Mouse (Mus musculus): ENCODE data around the gene Pecam1. TPM values are rescaled to one million over a fixed set of nuclear protein-coding genes. Genes with fewer than 3 reads are reported as not detected.
"Not testable (repeated sequence)": the region's sequence is repeated elsewhere in the genome, so short reads cannot be mapped to it uniquely, and the experiment has no call there.

Gene Pecam1
- polyA plus RNA-seq, 1 experiment from 2014 or later, result 46.8 TPM

DNA sequence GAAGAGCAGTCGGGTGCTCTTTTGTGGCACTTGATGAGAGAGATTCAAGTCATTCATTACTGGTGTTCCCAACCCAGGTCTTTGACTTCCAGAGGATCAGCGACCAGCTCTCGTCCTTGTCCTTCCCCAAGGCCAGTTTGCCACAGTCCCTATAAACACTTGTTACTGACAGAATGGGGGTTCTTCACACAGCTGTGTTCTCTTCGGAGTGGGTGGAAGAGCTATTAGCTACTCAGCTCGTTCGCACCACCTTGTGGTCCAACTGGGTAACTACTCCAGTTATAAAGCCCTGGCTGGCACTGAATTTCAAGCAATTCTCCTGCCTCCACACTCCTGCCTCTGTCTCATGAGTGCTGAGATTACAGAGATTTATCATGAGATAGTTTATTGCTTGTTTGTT lies 122.7 kb downstream of the Pecam1 start:
- no peaks in the 10 kb centered on the region for H3K4me1 ChIP-seq (ENCODE audit: control insufficient read depth, insufficient read depth, low read length)
- peak; percentile 82 for ATAC-seq (ENCODE audit: low FRiP score, low TSS enrichment)
- H3K27me3 ChIP-seq (ENCODE audit: control insufficient read depth, insufficient read depth, low read length), result no peaks in the 10 kb centered on the region
- no peak overlapping the region for H3K4me2 ChIP-seq (replicated peaks; ENCODE audit: low read depth, low read length)
- no peak overlapping the region for H3K9ac ChIP-seq (ENCODE audit: low read depth, low read length)
- H3K9me3 ChIP-seq (ENCODE audit: control insufficient read depth, low read length), result no peaks in the 10 kb centered on the region
- 22% methylated on average over 6 of the region's 6 CpGs for WGBS
- no peak overlapping the region for H3K4me3 ChIP-seq (ENCODE audit: low read length)
- H3K36me3 ChIP-seq (ENCODE audit: control insufficient read depth, insufficient read depth, low read length), result no peaks in the 10 kb centered on the region
- no peak overlapping the region for H3K27ac ChIP-seq (ENCODE audit: low read depth, low read length)

DNA sequence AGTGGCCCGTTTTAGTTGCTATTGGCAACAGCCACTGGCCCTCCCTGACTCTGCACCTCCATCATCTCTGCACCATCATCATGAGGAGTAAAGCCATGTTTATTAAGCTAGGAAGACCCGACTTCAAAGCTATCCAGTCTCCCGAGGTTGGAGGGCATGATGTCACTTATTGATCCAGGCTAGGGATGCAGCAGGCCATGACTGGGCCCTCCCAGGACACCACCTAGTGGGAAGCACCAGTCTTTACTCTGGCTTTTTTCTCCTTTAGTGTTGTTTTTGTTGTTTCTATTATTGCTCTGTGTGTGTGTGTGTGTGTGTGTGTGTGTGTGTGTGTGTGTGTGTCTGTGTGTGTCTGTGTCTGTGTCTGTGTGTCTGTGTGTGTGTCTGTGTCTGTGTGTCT lies 124.9 kb downstream of the Pecam1 start:
- H3K27ac ChIP-seq (ENCODE audit: low read depth, low read length), result no peak overlapping the region
- H3K4me3 ChIP-seq (ENCODE audit: low read length), result no peak overlapping the region
- H3K9me3 ChIP-seq (ENCODE audit: control insufficient read depth, low read length), result no peaks in the 10 kb centered on the region
- H3K4me2 ChIP-seq (replicated peaks; ENCODE audit: low read depth, low read length), result no peak overlapping the region
- ATAC-seq (ENCODE audit: low FRiP score, low TSS enrichment), result no peak
- no peaks in the 10 kb centered on the region for H3K27me3 ChIP-seq (ENCODE audit: control insufficient read depth, insufficient read depth, low read length)
- H3K36me3 ChIP-seq (ENCODE audit: control insufficient read depth, insufficient read depth, low read length), result no peaks in the 10 kb centered on the region
- no peaks in the 10 kb centered on the region for H3K4me1 ChIP-seq (ENCODE audit: control insufficient read depth, insufficient read depth, low read length)
- WGBS, result 35% methylated on average over 3 of the region's 3 CpGs
- no peak overlapping the region for H3K9ac ChIP-seq (ENCODE audit: low read depth, low read length)

DNA sequence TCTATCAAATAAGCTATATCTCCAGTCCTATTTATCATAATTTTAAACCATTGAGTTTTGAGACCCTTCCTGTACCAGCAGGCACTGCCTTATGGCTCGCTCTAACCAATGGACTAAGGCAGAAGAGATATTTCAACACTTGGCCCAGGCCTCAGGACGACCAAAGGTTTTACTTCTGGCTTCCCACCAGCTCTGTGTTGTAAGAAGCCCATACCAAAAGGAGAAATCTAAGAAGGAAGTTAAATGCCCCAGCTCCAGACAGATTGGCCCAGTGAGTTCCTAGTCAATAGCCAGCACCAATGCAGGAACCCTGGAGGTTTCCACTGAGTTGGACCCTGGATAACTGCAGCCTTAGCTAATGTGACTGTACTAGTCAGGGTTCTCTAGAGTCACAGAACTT lies 126.8 kb downstream of the Pecam1 start:
- no peaks in the 10 kb centered on the region for H3K27me3 ChIP-seq (ENCODE audit: control insufficient read depth, insufficient read depth, low read length)
- 86% methylated on average over 2 of the region's 2 CpGs for WGBS
- no peak overlapping the region for H3K9ac ChIP-seq (ENCODE audit: low read depth, low read length)
- no peaks in the 10 kb centered on the region for H3K4me1 ChIP-seq (ENCODE audit: control insufficient read depth, insufficient read depth, low read length)
- ATAC-seq (ENCODE audit: low FRiP score, low TSS enrichment), result no peak
- H3K36me3 ChIP-seq (ENCODE audit: control insufficient read depth, insufficient read depth, low read length), result no peaks in the 10 kb centered on the region
- H3K4me2 ChIP-seq (replicated peaks; ENCODE audit: low read depth, low read length), result no peak overlapping the region
- no peaks in the 10 kb centered on the region for H3K9me3 ChIP-seq (ENCODE audit: control insufficient read depth, low read length)
- H3K4me3 ChIP-seq (ENCODE audit: low read length), result no peak overlapping the region
- H3K27ac ChIP-seq (ENCODE audit: low read depth, low read length), result no peak overlapping the region

DNA sequence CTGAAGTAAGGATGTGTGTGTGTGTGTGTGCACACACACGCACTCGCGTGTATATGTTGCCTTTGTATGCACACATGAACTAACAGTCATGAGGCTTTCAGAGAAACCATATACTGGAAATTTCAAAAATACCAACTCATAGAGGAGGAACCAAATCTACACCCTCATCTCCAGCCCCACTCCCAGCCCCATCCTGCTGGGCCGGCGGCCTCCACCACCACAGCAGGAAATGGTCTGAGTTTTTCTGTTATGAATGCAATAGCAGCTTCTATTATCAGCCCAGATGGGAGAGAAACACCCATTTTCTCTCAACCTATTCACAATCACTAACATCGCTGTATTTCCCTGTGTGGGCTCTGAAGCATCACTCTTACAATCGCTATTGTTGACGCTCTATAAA lies 128.4 kb downstream of the Pecam1 start:
- WGBS, result 85% methylated on average over 8 of the region's 8 CpGs
- Histone ChIP-seq H3K9me3 (ENCODE audit: control insufficient read depth, low read length) (no peaks in the 10 kb centered on the region), H3K27me3 (ENCODE audit: control insufficient read depth, insufficient read depth, low read length) (no peaks in the 10 kb centered on the region), H3K9ac (ENCODE audit: low read depth, low read length) (no peak overlapping the region), H3K4me2 (replicated peaks; ENCODE audit: low read depth, low read length) (no peak overlapping the region), H3K4me1 (ENCODE audit: control insufficient read depth, insufficient read depth, low read length) (no peaks in the 10 kb centered on the region), H3K27ac (ENCODE audit: low read depth, low read length) (no peak overlapping the region), H3K36me3 (ENCODE audit: control insufficient read depth, insufficient read depth, low read length) (no peaks in the 10 kb centered on the region), H3K4me3 (ENCODE audit: low read length) (no peak overlapping the region)
- no peak for ATAC-seq (ENCODE audit: low FRiP score, low TSS enrichment)

DNA sequence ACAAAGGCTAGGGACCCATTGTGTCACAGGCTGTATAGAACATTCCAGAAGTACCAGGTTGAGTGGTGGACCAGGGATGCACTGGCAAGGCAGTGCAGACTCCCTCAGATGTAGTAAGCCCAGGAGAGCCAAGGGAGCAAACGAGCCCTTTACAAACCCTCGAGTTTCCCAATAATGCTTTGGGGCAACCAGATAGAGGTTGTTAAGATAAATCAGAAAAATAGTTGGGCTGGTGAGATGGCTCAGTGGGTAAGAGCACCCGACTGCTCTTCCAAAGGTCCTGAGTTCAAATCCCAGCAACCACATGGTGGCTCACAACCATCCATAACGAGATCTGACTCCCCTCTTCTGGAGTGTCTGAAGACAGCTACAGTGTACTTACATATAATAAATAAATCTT lies 131.7 kb downstream of the Pecam1 start:
- H3K4me3 ChIP-seq (ENCODE audit: low read length); H3K36me3 ChIP-seq (ENCODE audit: control insufficient read depth, insufficient read depth, low read length); ATAC-seq (ENCODE audit: low FRiP score, low TSS enrichment); H3K9me3 ChIP-seq (ENCODE audit: control insufficient read depth, low read length); H3K4me2 ChIP-seq (replicated peaks; ENCODE audit: low read depth, low read length); H3K9ac ChIP-seq (ENCODE audit: low read depth, low read length); H3K27me3 ChIP-seq (ENCODE audit: control insufficient read depth, insufficient read depth, low read length); H3K27ac ChIP-seq (ENCODE audit: low read depth, low read length); H3K4me1 ChIP-seq (ENCODE audit: control insufficient read depth, insufficient read depth, low read length): not testable (repeated sequence)
- WGBS, result 91% methylated on average over 3 of the region's 4 CpGs

DNA sequence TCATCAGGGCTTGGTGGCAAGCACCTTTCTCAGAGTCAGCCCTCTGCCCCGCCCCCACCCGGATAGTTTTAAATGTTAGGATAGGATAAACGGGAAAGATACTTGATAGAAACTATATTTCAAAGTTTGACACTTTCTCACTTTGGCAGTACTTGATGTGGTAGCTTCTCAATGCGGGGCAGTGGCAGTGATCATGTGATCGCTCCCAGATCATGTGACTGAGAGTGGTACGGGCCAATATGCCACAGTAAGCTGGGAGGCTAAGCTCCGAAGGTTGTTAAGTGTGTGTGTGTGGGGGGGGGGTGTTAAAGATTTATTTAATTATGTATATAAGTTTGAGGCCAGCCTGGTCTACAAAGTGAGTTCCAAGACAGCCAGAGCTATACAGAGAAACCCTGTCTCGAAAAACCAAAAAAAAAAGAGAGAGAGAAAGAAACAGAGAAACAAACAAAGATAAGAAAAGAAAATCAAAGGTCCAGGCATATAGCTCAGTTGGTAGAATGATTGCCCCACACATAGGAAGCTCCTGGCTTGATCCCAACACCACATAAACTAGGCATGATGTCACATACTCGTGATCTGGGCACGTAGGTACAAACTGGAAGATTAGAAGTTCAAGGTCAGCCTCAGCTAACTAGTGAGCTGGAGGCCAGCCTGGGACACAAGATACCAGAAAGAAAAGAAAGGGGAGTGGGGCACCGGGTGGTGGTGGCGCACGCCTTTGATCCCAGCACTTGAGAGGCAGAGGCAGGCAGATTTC lies 132.4 kb downstream of the Pecam1 start:
- Histone ChIP-seq H3K9ac (ENCODE audit: low read depth, low read length) (no peak overlapping the region), H3K4me3 (ENCODE audit: low read length) (no peak overlapping the region), H3K36me3 (ENCODE audit: control insufficient read depth, insufficient read depth, low read length) (no peaks in the 10 kb centered on the region), H3K27me3 (ENCODE audit: control insufficient read depth, insufficient read depth, low read length) (no peaks in the 10 kb centered on the region), H3K4me1 (ENCODE audit: control insufficient read depth, insufficient read depth, low read length) (peaks cover 4% of the 10 kb centered on the region; the same call in 1 of the 2 replicates), H3K9me3 (ENCODE audit: control insufficient read depth, low read length) (no peaks in the 10 kb centered on the region), H3K27ac (ENCODE audit: low read depth, low read length) (no peak overlapping the region), H3K4me2 (replicated peaks; ENCODE audit: low read depth, low read length) (no peak overlapping the region)
- ATAC-seq (ENCODE audit: low FRiP score, low TSS enrichment), result no peak
- 80% methylated on average over 13 of the region's 13 CpGs for WGBS

DNA sequence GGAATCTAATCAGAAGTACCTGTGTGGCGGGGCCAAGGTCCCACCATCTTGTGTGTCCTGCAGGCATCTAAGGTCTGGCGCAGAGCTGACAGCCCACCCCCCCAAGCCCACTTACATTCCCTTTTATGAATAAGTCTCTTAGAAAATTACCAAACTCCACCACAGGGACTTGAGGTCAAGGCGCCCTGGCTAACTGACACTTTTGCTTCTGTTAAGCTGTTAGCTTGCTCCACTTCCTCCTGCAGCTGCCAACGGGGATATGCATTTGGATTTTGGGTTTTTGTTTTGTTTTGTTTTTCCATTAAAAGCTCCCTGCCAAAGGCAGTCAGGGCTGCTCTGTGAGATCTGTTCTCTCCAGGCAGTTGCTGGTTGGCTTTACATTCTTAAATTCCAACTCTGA lies 134.9 kb downstream of the Pecam1 start:
- Histone ChIP-seq H3K9me3 (ENCODE audit: control insufficient read depth, low read length) (no peaks in the 10 kb centered on the region), H3K4me2 (replicated peaks; ENCODE audit: low read depth, low read length) (no peak overlapping the region), H3K4me3 (ENCODE audit: low read length) (no peak overlapping the region), H3K4me1 (ENCODE audit: control insufficient read depth, insufficient read depth, low read length) (peaks cover 8% of the 10 kb centered on the region), H3K27me3 (ENCODE audit: control insufficient read depth, insufficient read depth, low read length) (no peaks in the 10 kb centered on the region), H3K9ac (ENCODE audit: low read depth, low read length) (no peak overlapping the region), H3K27ac (ENCODE audit: low read depth, low read length) (no peak overlapping the region), H3K36me3 (ENCODE audit: control insufficient read depth, insufficient read depth, low read length) (no peaks in the 10 kb centered on the region)
- no peak for ATAC-seq (ENCODE audit: low FRiP score, low TSS enrichment)
- 84% methylated on average over 4 of the region's 4 CpGs for WGBS

DNA sequence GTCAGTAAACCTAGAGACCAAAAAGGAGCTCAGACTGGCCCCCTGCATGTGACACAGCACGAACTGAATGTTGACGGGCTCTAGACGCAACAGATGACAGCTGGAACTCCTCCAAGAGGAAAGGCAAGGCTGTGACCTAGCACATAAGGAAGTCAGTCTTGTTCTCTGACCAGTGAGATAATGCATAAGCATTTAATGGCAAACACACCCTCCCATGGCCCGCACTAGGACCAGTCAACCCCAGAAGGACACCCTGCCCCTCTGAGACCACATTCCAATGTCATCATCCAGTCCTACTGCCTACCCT lies 136.1 kb downstream of the Pecam1 start:
- no peak overlapping the region for H3K4me2 ChIP-seq (replicated peaks; ENCODE audit: low read depth, low read length)
- H3K27me3 ChIP-seq (ENCODE audit: control insufficient read depth, insufficient read depth, low read length), result no peaks in the 10 kb centered on the region
- H3K4me3 ChIP-seq (ENCODE audit: low read length), result no peak overlapping the region
- no peaks in the 10 kb centered on the region for H3K9me3 ChIP-seq (ENCODE audit: control insufficient read depth, low read length)
- ATAC-seq (ENCODE audit: low FRiP score, low TSS enrichment), result no peak
- no peak overlapping the region for H3K27ac ChIP-seq (ENCODE audit: low read depth, low read length)
- 45% methylated on average over 4 of the region's 4 CpGs for WGBS
- H3K36me3 ChIP-seq (ENCODE audit: control insufficient read depth, insufficient read depth, low read length), result no peaks in the 10 kb centered on the region
- no peak overlapping the region for H3K9ac ChIP-seq (ENCODE audit: low read depth, low read length)
- peaks cover 8% of the 10 kb centered on the region for H3K4me1 ChIP-seq (ENCODE audit: control insufficient read depth, insufficient read depth, low read length)

DNA sequence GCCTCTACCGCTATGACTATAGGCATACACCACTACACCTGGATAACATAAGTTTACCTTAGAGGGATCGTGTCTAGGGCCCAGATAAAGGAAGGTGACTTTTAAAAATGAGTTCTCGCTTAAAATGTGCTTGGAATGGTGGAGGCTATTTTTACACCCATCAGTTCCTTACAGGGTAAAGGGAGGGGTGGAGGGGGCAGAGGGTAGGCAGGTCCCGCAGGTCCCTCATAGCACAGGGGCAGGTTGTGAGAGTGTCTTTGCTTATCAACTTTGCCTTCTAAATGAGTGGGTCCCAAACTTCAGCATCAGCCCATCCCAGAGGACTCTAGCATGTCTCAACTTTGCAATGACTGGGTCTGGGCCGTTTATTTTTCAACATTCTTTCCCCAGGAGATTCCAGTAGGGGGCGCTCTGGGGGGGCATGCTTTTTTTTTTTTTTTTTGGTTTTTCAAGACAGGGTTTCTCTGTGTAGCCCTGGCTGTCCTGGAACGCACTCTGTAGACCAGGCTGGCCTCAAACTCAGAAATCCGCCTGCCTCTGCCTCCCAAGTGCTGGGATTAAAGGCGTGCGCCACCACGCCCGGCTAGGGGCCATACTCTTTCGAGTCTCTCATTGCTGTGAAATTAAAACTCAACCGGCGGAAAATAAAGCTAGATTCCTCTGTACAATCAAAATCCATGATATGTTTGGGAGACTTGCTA lies 136.6 kb downstream of the Pecam1 start:
- ATAC-seq (ENCODE audit: low FRiP score, low TSS enrichment), result no peak; the same call in 1 of the 2 replicates
- peak overlapping the region; percentile 98 for H3K4me3 ChIP-seq (ENCODE audit: low read length)
- no peaks in the 10 kb centered on the region for H3K9me3 ChIP-seq (ENCODE audit: control insufficient read depth, low read length)
- H3K36me3 ChIP-seq (ENCODE audit: control insufficient read depth, insufficient read depth, low read length), result no peaks in the 10 kb centered on the region
- 56% methylated on average over 15 of the region's 15 CpGs for WGBS
- no peaks in the 10 kb centered on the region for H3K27me3 ChIP-seq (ENCODE audit: control insufficient read depth, insufficient read depth, low read length)
- peak overlapping the region; percentile 48 for H3K4me2 ChIP-seq (replicated peaks; ENCODE audit: low read depth, low read length)
- H3K9ac ChIP-seq (ENCODE audit: low read depth, low read length), result peak overlapping the region; percentile 86; the same call in 1 of the 2 replicates
- peak overlapping the region; percentile 26; the same call in 1 of the 2 replicates for H3K27ac ChIP-seq (ENCODE audit: low read depth, low read length)
- peaks cover 8% of the 10 kb centered on the region for H3K4me1 ChIP-seq (ENCODE audit: control insufficient read depth, insufficient read depth, low read length)

Data from kidney, embryonic 14.5 days (tissue).